Mouse (Mus musculus) lung, embryonic 15.5 days (tissue): ENCODE data around the gene Ppp1r26. TPM values are rescaled to one million over a fixed set of nuclear protein-coding genes. Genes with fewer than 3 reads are reported as not detected.
"Not testable (repeated sequence)": the region's sequence is repeated elsewhere in the genome, so short reads cannot be mapped to it uniquely, and the experiment has no call there.

ENCODE experiments used
- ATAC-seq: fragments of 200-750 bp; cut with Nextera tagmentation; 2 replicates; pipeline ENCODE4 v1.8.0; 2017; ENCODE audit warnings: moderate number of reproducible peaks, borderline replicate concordance; ENCODE audit not compliant: low FRiP score, low TSS enrichment; ENCODE audit errors: extremely low read depth
- H3K27ac ChIP-seq: fragments of 300-500 bp; sonication (generic); 2 replicates; pipeline ENCODE4 v1.5.1; 2015; ENCODE audit warnings: moderate library complexity, mild to moderate bottlenecking, inconsistent platforms
- H3K27me3 ChIP-seq: fragments of 300-500 bp; sonication (generic); 2 replicates; pipeline ENCODE4 v1.6.1; 2015; ENCODE audit warnings: inconsistent platforms
- H3K36me3 ChIP-seq: fragments of 300-500 bp; sonication (generic); 2 replicates; pipeline ENCODE4 v1.6.1; 2015; ENCODE audit warnings: inconsistent platforms
- H3K4me1 ChIP-seq: fragments of 300-500 bp; sonication (generic); 2 replicates; pipeline ENCODE4 v1.6.1; 2015; ENCODE audit warnings: inconsistent platforms
- H3K4me2 ChIP-seq: fragments of 300-500 bp; sonication (generic); 2 replicates; pipeline ENCODE4 v1.6.1; 2015; ENCODE audit warnings: inconsistent platforms, mild to moderate bottlenecking, moderate library complexity
- H3K4me3 ChIP-seq: fragments of 300-500 bp; sonication (generic); 2 replicates; pipeline ENCODE4 v1.5.1; 2015; ENCODE audit warnings: mild to moderate bottlenecking, inconsistent platforms
- H3K9ac ChIP-seq: fragments of 300-500 bp; sonication (generic); 2 replicates; pipeline ENCODE4 v1.6.1; 2015; ENCODE audit warnings: inconsistent platforms
- H3K9me3 ChIP-seq: fragments of 300-500 bp; sonication (generic); 2 replicates; pipeline ENCODE4 v1.6.1; 2016; ENCODE audit warnings: inconsistent platforms
- WGBS: fragments of 180-500 bp; shearing (Covaris S2); methylation state at CpG from one replicate; pipeline ENCODE4 v1.1.7; 2015; 5-methylcytosine and 5-hydroxymethylcytosine counted together
- polyA plus RNA-seq: library from polyadenylated mRNA; unstranded; fragments of >200 nt; fragmentation: Nextera tagmentation; extraction: Ambion mirVana; gene quantifications from 2 replicates; pipeline ENCODE4 v1.2.1, GENCODE M21; 2015

Gene Ppp1r26
- polyA plus RNA-seq, 1 experiment from 2014 or later = 6.0 TPM

GRCm38 (mm10) chr2:28470591-28470990 is 24.0 kb downstream of the Ppp1r26 start:
- Histone ChIP-seq H3K4me1 (peaks cover 17% of the 10 kb centered on the region), H3K27me3 (peaks cover 1% of the 10 kb centered on the region; the same call in 1 of the 2 replicates)
- WGBS = 81% methylated on average over 2 of the region's 2 CpGs

DNA sequence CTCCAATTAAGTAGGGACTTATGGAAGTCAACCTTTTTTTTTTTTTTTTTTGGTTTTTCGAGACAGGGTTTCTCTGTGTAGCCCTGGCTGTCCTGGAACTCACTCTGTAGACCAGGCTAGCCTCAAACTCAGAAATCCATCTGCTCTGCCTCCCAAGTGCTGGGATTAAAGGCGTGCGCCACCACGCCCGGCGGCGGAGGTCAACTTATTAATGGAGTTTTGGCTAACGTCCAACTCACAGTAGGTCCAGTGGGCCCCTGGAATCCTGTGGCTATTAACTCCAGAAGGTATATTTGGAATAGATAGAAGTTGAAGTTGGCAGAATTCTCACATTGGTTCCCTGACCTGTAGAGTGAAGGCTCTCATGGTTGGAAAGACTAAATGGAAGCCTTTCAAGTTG is 25.4 kb downstream of the Ppp1r26 start:
- H3K4me2 ChIP-seq, ATAC-seq: not testable (repeated sequence)
- WGBS = 92% methylated on average over 8 of the region's 8 CpGs

More at GRCm38 (mm10) chr2:28470591-28470990, 24.0 kb downstream of the Ppp1r26 start:
- Histone ChIP-seq H3K9me3 (peaks cover 4% of the 10 kb centered on the region), H3K36me3 (peaks cover 42% of the 10 kb centered on the region), H3K9ac (no peak overlapping the region), H3K4me2 (no peak overlapping the region), H3K27ac (no peak overlapping the region), H3K4me3 (no peak overlapping the region)
- no peak for ATAC-seq

DNA sequence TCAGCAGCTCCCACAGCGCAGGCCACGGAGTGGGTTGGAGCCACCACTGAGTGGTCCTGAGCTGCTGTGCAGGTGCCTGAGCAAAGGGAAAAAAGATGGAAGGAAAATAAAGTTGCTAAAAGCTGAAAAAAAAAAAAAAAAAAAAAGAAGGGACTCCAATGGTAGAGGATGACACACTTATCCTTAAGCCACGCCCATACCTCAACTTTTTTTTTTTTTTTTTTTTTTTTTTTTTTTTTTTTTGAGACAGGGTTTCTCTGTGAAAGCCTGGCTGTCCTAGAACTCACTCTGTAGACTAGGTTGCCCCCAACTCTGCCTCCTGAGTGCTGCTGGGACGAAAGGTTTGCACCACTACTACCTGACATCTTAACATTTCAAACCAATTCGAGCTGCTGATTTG is 31.4 kb downstream of the Ppp1r26 start:
- ATAC-seq, H3K27me3 ChIP-seq: not testable (repeated sequence)

More for the DNA sequence above, 25.4 kb downstream of the Ppp1r26 start:
- H3K4me3 ChIP-seq, H3K9ac ChIP-seq, H3K4me1 ChIP-seq, H3K9me3 ChIP-seq, H3K27ac ChIP-seq, H3K27me3 ChIP-seq: not testable (repeated sequence)
- peaks cover 42% of the 10 kb centered on the region for H3K36me3 ChIP-seq

DNA sequence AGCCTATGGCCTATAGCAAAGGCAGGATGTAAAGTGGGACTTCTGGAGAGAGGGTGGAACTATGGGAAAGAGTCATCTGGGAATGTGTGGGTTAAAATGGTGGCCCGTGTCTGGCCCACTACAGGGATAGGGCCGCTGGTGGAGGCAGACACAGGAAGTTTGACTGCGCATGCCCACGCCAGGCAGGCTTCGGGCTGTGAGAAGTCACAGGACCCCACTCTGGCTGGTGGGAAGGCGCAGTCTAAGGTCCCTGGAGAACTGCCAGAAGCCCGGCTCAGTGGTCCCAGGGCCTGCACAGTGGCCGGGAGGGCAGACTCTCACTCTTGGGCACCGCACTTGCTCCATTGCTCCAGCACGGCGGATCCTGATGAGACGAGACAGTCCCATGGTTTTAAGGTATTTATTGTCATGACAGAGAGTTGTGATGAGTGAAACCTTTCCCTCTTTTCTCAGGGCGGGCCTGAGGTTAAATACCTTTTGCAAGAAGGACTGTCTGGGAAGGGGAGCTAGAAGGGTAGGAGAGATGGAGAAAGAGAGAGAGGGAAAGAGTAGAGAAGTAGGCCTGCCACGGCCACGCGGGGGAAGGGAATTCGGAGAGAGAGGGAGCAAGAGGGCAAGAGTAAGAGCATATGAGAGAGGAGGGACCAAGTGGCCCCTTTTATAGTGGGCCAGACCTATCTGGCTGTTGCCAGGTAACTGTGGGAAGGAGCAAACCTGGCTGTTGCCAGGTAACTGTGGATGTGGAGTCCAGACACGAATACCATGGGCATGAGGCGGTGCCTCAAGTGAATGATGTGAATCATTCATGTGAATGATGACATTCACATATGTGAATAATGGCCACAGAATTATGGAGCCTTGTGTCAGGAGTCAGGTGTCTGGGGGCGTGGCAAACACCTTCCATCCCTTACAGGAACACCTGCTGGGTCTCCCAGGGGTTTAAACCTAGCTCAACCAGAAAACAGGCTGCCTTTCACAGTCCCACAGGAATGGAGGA is 32.9 kb downstream of the Ppp1r26 start:
- no peak overlapping the region for H3K4me2 ChIP-seq
- ATAC-seq = no peak
- no peaks in the 10 kb centered on the region for H3K9me3 ChIP-seq
- H3K4me1 ChIP-seq = no peaks in the 10 kb centered on the region
- H3K36me3 ChIP-seq = no peaks in the 10 kb centered on the region
- no peak overlapping the region for H3K9ac ChIP-seq
- no peak overlapping the region for H3K4me3 ChIP-seq
- 63% methylated on average over 20 of the region's 20 CpGs for WGBS
- H3K27me3 ChIP-seq = no peaks in the 10 kb centered on the region
- no peak overlapping the region for H3K27ac ChIP-seq

More for the DNA sequence above, 31.4 kb downstream of the Ppp1r26 start:
- 87% methylated on average over 5 of the region's 5 CpGs for WGBS
- H3K9me3 ChIP-seq, H3K4me1 ChIP-seq, H3K27ac ChIP-seq, H3K4me3 ChIP-seq, H3K4me2 ChIP-seq, H3K9ac ChIP-seq, H3K36me3 ChIP-seq: not testable (repeated sequence)

DNA sequence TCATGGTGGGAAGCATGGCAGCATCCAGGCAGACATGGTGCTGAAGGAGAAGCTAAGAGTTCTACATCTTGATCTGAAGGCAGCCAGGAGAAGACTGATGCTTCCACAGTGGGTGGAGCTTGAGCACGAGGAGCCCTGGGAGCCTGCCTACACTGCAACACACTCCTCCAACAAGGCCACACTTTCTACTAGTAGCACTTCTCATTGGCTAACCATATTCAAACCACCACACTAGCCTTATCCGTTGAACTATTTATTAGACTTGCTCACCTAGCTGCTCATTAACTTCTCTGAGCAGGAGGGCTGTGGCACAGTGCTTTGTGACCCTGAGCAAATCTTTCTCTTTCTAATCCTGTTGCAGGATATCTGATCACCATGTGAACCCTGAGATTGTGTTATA is 37.3 kb downstream of the Ppp1r26 start:
- no peak overlapping the region for H3K4me2 ChIP-seq
- WGBS = 61% methylated on average over 2 of the region's 2 CpGs
- no peaks in the 10 kb centered on the region for H3K27me3 ChIP-seq
- no peak overlapping the region for H3K27ac ChIP-seq
- no peak for ATAC-seq
- H3K9ac ChIP-seq = no peak overlapping the region
- no peak overlapping the region for H3K4me3 ChIP-seq
- H3K36me3 ChIP-seq = no peaks in the 10 kb centered on the region
- no peaks in the 10 kb centered on the region for H3K4me1 ChIP-seq
- H3K9me3 ChIP-seq = no peaks in the 10 kb centered on the region

DNA sequence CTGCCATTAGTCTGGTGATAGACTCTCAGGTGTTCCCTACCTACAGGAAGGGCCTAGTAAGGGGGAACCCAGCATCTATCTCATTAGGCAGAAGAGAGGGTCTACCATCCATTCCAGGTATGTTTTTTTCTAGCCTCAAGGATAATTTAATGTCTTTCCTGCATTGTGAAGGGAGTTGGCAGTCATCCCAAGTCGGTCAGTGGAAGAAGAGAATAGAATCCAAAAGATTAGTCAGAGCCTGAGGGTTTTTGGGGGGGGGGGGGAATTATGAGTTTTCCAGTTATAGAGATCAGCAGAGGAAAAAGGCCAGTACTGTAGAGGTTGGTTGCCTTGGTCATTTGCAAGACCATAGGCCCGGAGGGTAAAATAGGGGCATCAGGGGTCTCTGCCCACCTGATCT is 47.9 kb downstream of the Ppp1r26 start:
- H3K27me3 ChIP-seq = no peaks in the 10 kb centered on the region
- H3K9me3 ChIP-seq = no peaks in the 10 kb centered on the region
- no peak for ATAC-seq
- H3K4me2 ChIP-seq = no peak overlapping the region
- no peak overlapping the region for H3K9ac ChIP-seq
- peaks cover 18% of the 10 kb centered on the region for H3K4me1 ChIP-seq
- no peaks in the 10 kb centered on the region for H3K36me3 ChIP-seq
- H3K4me3 ChIP-seq = no peak overlapping the region
- 73% methylated on average over 2 of the region's 2 CpGs for WGBS
- no peak overlapping the region for H3K27ac ChIP-seq

- no peak overlapping the region for H3K4me3 ChIP-seq
- no peak overlapping the region for H3K9ac ChIP-seq
- H3K27me3 ChIP-seq = no peaks in the 10 kb centered on the region
- no peak overlapping the region for H3K27ac ChIP-seq
- no peaks in the 10 kb centered on the region for H3K36me3 ChIP-seq
- no peak for ATAC-seq
- H3K4me2 ChIP-seq = no peak overlapping the region
- H3K4me1 ChIP-seq = peaks cover 18% of the 10 kb centered on the region
- H3K9me3 ChIP-seq = no peaks in the 10 kb centered on the region
- WGBS = 62% methylated on average over 14 of the region's 14 CpGs
These were observed 48.7 kb downstream of the Ppp1r26 start for GRCm38 (mm10) chr2:28495207-28495756.

GRCm38 (mm10) chr2:28495801-28496595 is 49.4 kb downstream of the Ppp1r26 start:
- H3K4me1 ChIP-seq = peaks cover 18% of the 10 kb centered on the region
- H3K9ac ChIP-seq = no peak overlapping the region
- ATAC-seq = no peak
- H3K4me2 ChIP-seq = no peak overlapping the region
- peak overlapping the region; percentile 59; the same call in 1 of the 2 replicates for H3K27ac ChIP-seq
- H3K36me3 ChIP-seq = no peaks in the 10 kb centered on the region
- H3K4me3 ChIP-seq = no peak overlapping the region
- H3K27me3 ChIP-seq = no peaks in the 10 kb centered on the region
- H3K9me3 ChIP-seq = no peaks in the 10 kb centered on the region
- WGBS = 66% methylated on average over 16 of the region's 16 CpGs

DNA sequence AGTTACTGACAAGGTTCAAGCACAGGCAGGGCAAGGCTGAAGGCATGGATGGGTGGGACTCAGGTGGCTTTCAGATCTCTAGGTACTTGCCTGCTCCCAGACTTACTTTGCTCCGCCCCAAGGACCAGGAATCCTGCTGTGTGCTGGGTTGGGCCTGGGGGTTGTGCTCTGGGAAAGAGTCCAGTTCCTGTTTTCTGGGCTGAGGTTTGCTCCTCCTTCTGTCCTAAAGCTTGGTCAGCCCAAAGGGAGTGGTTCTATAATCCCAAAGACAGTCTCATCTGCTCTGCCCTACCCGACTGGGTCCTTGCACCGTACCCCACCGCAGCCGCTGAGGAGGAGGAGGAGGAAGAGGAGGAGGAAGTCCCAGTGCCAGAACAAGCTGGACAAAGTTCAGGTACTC is 50.1 kb downstream of the Ppp1r26 start, which contains the start of gene Gbgt1:
Gene Gbgt1 (plus strand): TSS at position 221 of the 400 bp plus-strand sequence.
- Histone ChIP-seq H3K36me3 (no peaks in the 10 kb centered on the region), H3K27ac (peak within 1 kb of the TSS; percentile 59; the same call in 1 of the 2 replicates), H3K4me1 (peaks cover 18% of the 10 kb centered on the region), H3K9me3 (no peaks in the 10 kb centered on the region), H3K27me3 (no peaks in the 10 kb centered on the region), H3K4me2 (peak within 1 kb of the TSS; percentile 16; the same call in 1 of the 2 replicates), H3K9ac (no peak within 1 kb of the TSS), H3K4me3 (no peak within 1 kb of the TSS)
- peak; percentile 35; the same call in 1 of the 2 replicates for ATAC-seq
- WGBS = 71% methylated on average over 5 of the region's 5 CpGs

GRCm38 (mm10) chr2:28497561-28497960 is 51.0 kb downstream of the Ppp1r26 start:
- peaks cover 18% of the 10 kb centered on the region for H3K4me1 ChIP-seq
- WGBS = 83% methylated on average over 5 of the region's 5 CpGs
- no peak overlapping the region for H3K9ac ChIP-seq
- H3K9me3 ChIP-seq = no peaks in the 10 kb centered on the region
- H3K4me2 ChIP-seq = peak overlapping the region; percentile 16; the same call in 1 of the 2 replicates
- H3K27ac ChIP-seq = no peak overlapping the region
- no peaks in the 10 kb centered on the region for H3K36me3 ChIP-seq
- no peaks in the 10 kb centered on the region for H3K27me3 ChIP-seq
- no peak for ATAC-seq
- H3K4me3 ChIP-seq = no peak overlapping the region

DNA sequence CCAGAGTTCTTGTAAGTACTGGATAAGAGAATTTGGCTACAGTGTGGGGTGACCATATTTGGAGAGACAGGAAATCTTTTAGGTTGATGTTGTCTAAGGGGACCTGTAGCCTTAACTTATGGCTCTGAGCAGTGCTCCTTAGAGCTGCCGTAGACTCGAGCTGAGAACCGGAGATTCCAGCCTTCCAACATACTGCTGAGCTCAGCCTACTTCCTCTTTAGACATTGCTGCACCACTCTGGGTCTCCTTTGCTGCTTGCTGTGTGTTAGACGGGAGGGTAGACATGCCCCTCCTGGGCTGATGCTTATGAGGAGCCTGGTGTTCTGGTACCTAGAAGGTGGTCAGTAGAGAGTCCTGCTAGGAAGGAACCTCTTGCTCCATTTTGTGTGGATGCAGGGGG is 51.8 kb downstream of the Ppp1r26 start:
- Histone ChIP-seq H3K4me1 (peaks cover 18% of the 10 kb centered on the region), H3K27ac (no peak overlapping the region), H3K27me3 (no peaks in the 10 kb centered on the region), H3K36me3 (no peaks in the 10 kb centered on the region), H3K9ac (no peak overlapping the region), H3K9me3 (no peaks in the 10 kb centered on the region), H3K4me2 (no peak overlapping the region), H3K4me3 (no peak overlapping the region)
- no peak for ATAC-seq
- 77% methylated on average over 4 of the region's 4 CpGs for WGBS
